Mouse (Mus musculus): ENCODE data around the gene Pard6a. TPM values are rescaled to one million over a fixed set of nuclear protein-coding genes. Genes with fewer than 3 reads are reported as not detected.

The Pard6a gene
- polyA plus RNA-seq, 1 experiment from 2014 or later: 18.2 TPM

DNA sequence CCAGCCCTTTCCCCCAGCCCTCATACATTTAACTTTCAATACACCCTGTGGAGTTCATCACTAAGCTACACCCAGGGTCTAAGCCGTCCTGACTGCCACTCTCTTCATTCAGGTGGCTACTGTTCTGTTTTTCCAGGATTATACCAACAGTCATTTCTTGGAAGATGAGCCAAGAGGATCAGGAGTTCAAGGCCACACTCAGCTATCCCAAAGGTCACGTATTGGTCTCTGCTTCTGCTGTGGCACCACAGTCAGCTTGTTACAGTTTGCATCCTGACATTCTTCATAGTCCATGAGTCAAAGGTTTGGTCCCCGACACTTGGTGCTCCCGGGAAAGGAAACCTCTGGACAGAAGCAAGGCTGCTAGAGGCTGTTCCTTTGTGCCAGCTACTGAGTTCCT is 18.7 kb downstream of the Pard6a start:
- WGBS: 80% methylated on average over 4 of the region's 4 CpGs
- Histone ChIP-seq H3K4me1 (no peaks in the 10 kb centered on the region), H3K27ac (no peak overlapping the region), H3K36me3 (peaks cover 25% of the 10 kb centered on the region), H3K4me3 (no peak overlapping the region), H3K4me2 (replicated peaks) (no peak overlapping the region), H3K9ac (no peak overlapping the region), H3K9me3 (no peaks in the 10 kb centered on the region), H3K27me3 (no peaks in the 10 kb centered on the region)
- ATAC-seq (ENCODE audit: insufficient number of reproducible peaks, insufficient read depth, low FRiP score, low TSS enrichment): no peak

- 88% methylated on average over 9 of the region's 9 CpGs for WGBS
- no peak overlapping the region for H3K9ac ChIP-seq
- no peak overlapping the region for H3K4me2 ChIP-seq (replicated peaks)
- H3K27ac ChIP-seq: no peak overlapping the region
- peaks cover 29% of the 10 kb centered on the region for H3K36me3 ChIP-seq
- H3K4me1 ChIP-seq: no peaks in the 10 kb centered on the region
- H3K4me3 ChIP-seq: no peak overlapping the region
- H3K27me3 ChIP-seq: no peaks in the 10 kb centered on the region
- no peaks in the 10 kb centered on the region for H3K9me3 ChIP-seq
- no peak for ATAC-seq (ENCODE audit: insufficient number of reproducible peaks, insufficient read depth, low FRiP score, low TSS enrichment)
These were observed 21.9 kb downstream of the Pard6a start for GRCm38 (mm10) chr8:105722861-105723260.

GRCm38 (mm10) chr8:105725726-105726125 is 24.8 kb downstream of the Pard6a start:
- H3K27me3 ChIP-seq: no peaks in the 10 kb centered on the region
- peaks cover 32% of the 10 kb centered on the region for H3K36me3 ChIP-seq
- ATAC-seq (ENCODE audit: insufficient number of reproducible peaks, insufficient read depth, low FRiP score, low TSS enrichment): no peak
- no peaks in the 10 kb centered on the region for H3K4me1 ChIP-seq
- H3K4me2 ChIP-seq (replicated peaks): no peak overlapping the region
- H3K4me3 ChIP-seq: no peak overlapping the region
- no peak overlapping the region for H3K27ac ChIP-seq
- H3K9me3 ChIP-seq: no peaks in the 10 kb centered on the region
- WGBS: 74% methylated on average over 5 of the region's 5 CpGs
- H3K9ac ChIP-seq: no peak overlapping the region

- 85% methylated on average over 18 of the region's 18 CpGs for WGBS
- ATAC-seq (ENCODE audit: insufficient number of reproducible peaks, insufficient read depth, low FRiP score, low TSS enrichment): no peak
- Histone ChIP-seq H3K27ac (no peak overlapping the region), H3K4me3 (no peak overlapping the region), H3K4me1 (no peaks in the 10 kb centered on the region), H3K9ac (no peak overlapping the region), H3K9me3 (no peaks in the 10 kb centered on the region), H3K27me3 (no peaks in the 10 kb centered on the region), H3K36me3 (peaks cover 36% of the 10 kb centered on the region), H3K4me2 (replicated peaks) (no peak overlapping the region)
These were observed 26.6 kb downstream of the Pard6a start for GRCm38 (mm10) chr8:105727397-105728124.

DNA sequence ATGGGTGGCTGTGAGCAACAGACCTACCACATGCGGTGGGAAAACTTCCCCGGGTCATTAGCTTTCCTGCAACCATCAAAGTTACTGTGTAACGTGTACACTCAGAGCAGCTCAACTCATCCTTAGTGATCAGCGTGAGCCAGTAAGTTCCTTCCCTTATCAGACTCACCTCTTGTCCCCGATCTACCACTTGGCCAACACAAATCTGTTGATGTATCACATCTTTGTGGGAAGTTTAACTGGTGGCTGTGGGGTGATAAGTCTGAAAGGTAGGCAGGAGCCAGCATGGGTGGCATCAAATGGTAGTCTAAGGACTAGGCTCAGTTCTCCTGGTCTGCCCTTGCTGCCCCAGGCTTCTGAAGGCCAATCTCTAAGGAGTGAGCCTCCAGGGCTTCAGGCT is 31.2 kb downstream of the Pard6a start:
- Histone ChIP-seq H3K9me3 (no peaks in the 10 kb centered on the region), H3K4me2 (replicated peaks) (no peak overlapping the region), H3K4me1 (no peaks in the 10 kb centered on the region), H3K36me3 (peaks cover 14% of the 10 kb centered on the region), H3K4me3 (no peak overlapping the region), H3K27ac (no peak overlapping the region), H3K27me3 (no peaks in the 10 kb centered on the region), H3K9ac (no peak overlapping the region)
- no peak for ATAC-seq (ENCODE audit: insufficient number of reproducible peaks, insufficient read depth, low FRiP score, low TSS enrichment)
- WGBS: 91% methylated on average over 5 of the region's 5 CpGs

- H3K4me3 ChIP-seq: no peak overlapping the region
- H3K27me3 ChIP-seq: no peaks in the 10 kb centered on the region
- H3K9me3 ChIP-seq: no peaks in the 10 kb centered on the region
- no peak overlapping the region for H3K9ac ChIP-seq
- H3K4me2 ChIP-seq (replicated peaks): no peak overlapping the region
- H3K4me1 ChIP-seq: no peaks in the 10 kb centered on the region
- 90% methylated on average over 5 of the region's 5 CpGs for WGBS
- ATAC-seq (ENCODE audit: insufficient number of reproducible peaks, insufficient read depth, low FRiP score, low TSS enrichment): no peak
- H3K27ac ChIP-seq: no peak overlapping the region
- 0 out of 2 replicates have a peak, but pooled peaks cover 5% of the 10 kb centered on the region for H3K36me3 ChIP-seq
These were observed 38.3 kb downstream of the Pard6a start for GRCm38 (mm10) chr8:105739216-105739615.

GRCm38 (mm10) chr8:105743301-105743700 is 42.4 kb downstream of the Pard6a start:
- 88% methylated on average over 4 of the region's 4 CpGs for WGBS
- no peak overlapping the region for H3K4me2 ChIP-seq (replicated peaks)
- ATAC-seq (ENCODE audit: insufficient number of reproducible peaks, insufficient read depth, low FRiP score, low TSS enrichment): no peak
- no peaks in the 10 kb centered on the region for H3K27me3 ChIP-seq
- H3K27ac ChIP-seq: no peak overlapping the region
- H3K4me1 ChIP-seq: peaks cover 8% of the 10 kb centered on the region; the same call in 1 of the 2 replicates
- H3K9ac ChIP-seq: no peak overlapping the region
- H3K9me3 ChIP-seq: no peaks in the 10 kb centered on the region
- 0 out of 2 replicates have a peak, but pooled peaks cover 2% of the 10 kb centered on the region for H3K36me3 ChIP-seq
- H3K4me3 ChIP-seq: no peak overlapping the region

DNA sequence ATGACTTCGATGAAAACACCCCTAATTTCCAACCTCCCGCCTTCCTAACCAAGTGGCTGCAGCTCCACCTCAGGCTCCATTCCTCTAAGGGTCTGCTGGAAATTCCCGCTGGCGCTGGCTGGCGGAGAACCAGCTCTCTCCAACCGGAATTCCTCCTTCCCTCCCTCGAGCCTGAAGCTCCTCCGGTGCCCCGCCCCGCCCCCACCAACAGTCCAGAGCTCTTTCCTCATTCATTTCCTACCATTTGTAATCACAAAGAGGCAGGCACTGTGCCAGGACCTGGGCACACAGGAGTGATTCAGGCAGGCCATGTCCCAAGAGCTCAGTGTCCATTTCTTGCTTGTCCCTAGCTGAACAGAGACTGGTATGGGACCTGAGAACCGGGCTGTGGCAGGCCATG is 49.7 kb downstream of the Pard6a start:
- Histone ChIP-seq H3K9ac (no peak overlapping the region), H3K4me3 (no peak overlapping the region), H3K27me3 (no peaks in the 10 kb centered on the region), H3K9me3 (no peaks in the 10 kb centered on the region), H3K27ac (peak overlapping the region; percentile 36; the same call in 1 of the 2 replicates), H3K36me3 (0 out of 2 replicates have a peak, but pooled peaks cover 2% of the 10 kb centered on the region), H3K4me2 (replicated peaks) (no peak overlapping the region; the same call in 1 of the 2 replicates), H3K4me1 (peaks cover 16% of the 10 kb centered on the region)
- WGBS: 9% methylated on average over 11 of the region's 11 CpGs
- no peak for ATAC-seq (ENCODE audit: insufficient number of reproducible peaks, insufficient read depth, low FRiP score, low TSS enrichment)

Other genes with a start within 250 kb of the Pard6a start
- 44.6 and 51.1 TPM in 2 replicates for gene Tppp3, start 229.6 kb upstream of the Pard6a start, polyA plus RNA-seq (2016; fragmentation: Nextera tagmentation; extraction: Ambion mirVana)
- gene Zdhhc1, start 204.2 kb upstream of the Pard6a start, polyA plus RNA-seq (2016; fragmentation: Nextera tagmentation; extraction: Ambion mirVana): 38.3 and 41.8 TPM in 2 replicates
- 6.1 and 6.6 TPM in 2 replicates for gene Hsd11b2, start 182.4 kb upstream of the Pard6a start, polyA plus RNA-seq (2016; fragmentation: Nextera tagmentation; extraction: Ambion mirVana)
- 75.4 and 84.3 TPM in 2 replicates for gene Atp6v0d1, start 135.1 kb upstream of the Pard6a start, polyA plus RNA-seq (2016; fragmentation: Nextera tagmentation; extraction: Ambion mirVana)
- 14.6 and 15.3 TPM in 2 replicates for gene Ripor1, start 95.9 kb upstream of the Pard6a start, polyA plus RNA-seq (2016; fragmentation: Nextera tagmentation; extraction: Ambion mirVana)
- gene Ctcf, start 64.6 kb upstream of the Pard6a start, polyA plus RNA-seq (2016; fragmentation: Nextera tagmentation; extraction: Ambion mirVana): 138 and 152 TPM in 2 replicates
- gene Agrp, start 63.8 kb upstream of the Pard6a start, polyA plus RNA-seq (2016; fragmentation: Nextera tagmentation; extraction: Ambion mirVana): 1.5 and 1.7 TPM in 2 replicates
- gene Carmil2, start 14.9 kb upstream of the Pard6a start, polyA plus RNA-seq (2016; fragmentation: Nextera tagmentation; extraction: Ambion mirVana): 2.8 and 3.2 TPM in 2 replicates
- 73.6 and 78.2 TPM in 2 replicates for gene Acd, start within 50 bp of the Pard6a start, polyA plus RNA-seq (2016; fragmentation: Nextera tagmentation; extraction: Ambion mirVana)
- 0.14 TPM in 1 of 2 replicates, not detected in the other for gene 4933405L10Rik, start 6.5 kb downstream of the Pard6a start, polyA plus RNA-seq (2016; fragmentation: Nextera tagmentation; extraction: Ambion mirVana)
- 35.7 and 37.0 TPM in 2 replicates for gene Enkd1, start 7.1 kb downstream of the Pard6a start, polyA plus RNA-seq (2016; fragmentation: Nextera tagmentation; extraction: Ambion mirVana)
- 30.2 and 33.7 TPM in 2 replicates for gene Gfod2, start 57.5 kb downstream of the Pard6a start, polyA plus RNA-seq (2016; fragmentation: Nextera tagmentation; extraction: Ambion mirVana)
- 14.9 and 16.0 TPM in 2 replicates for gene Ranbp10, start 126.2 kb downstream of the Pard6a start, polyA plus RNA-seq (2016; fragmentation: Nextera tagmentation; extraction: Ambion mirVana)
- gene Tsnaxip1, start 126.6 kb downstream of the Pard6a start, polyA plus RNA-seq (2016; fragmentation: Nextera tagmentation; extraction: Ambion mirVana): 0.43 TPM in 1 of 2 replicates, not detected in the other
- 59.8 and 60.6 TPM in 2 replicates for gene Cenpt, start 152.1 kb downstream of the Pard6a start, polyA plus RNA-seq (2016; fragmentation: Nextera tagmentation; extraction: Ambion mirVana)
- gene Thap11, start 154.0 kb downstream of the Pard6a start, polyA plus RNA-seq (2016; fragmentation: Nextera tagmentation; extraction: Ambion mirVana): 84.6 and 86.8 TPM in 2 replicates
- 228 and 268 TPM in 2 replicates for gene Nutf2, start 159.4 kb downstream of the Pard6a start, polyA plus RNA-seq (2016; fragmentation: Nextera tagmentation; extraction: Ambion mirVana)
- gene Edc4, start 179.7 kb downstream of the Pard6a start, polyA plus RNA-seq (2016; fragmentation: Nextera tagmentation; extraction: Ambion mirVana): 70.5 and 72.6 TPM in 2 replicates
- 0.65 and 1.1 TPM in 2 replicates for gene Nrn1l, start 192.4 kb downstream of the Pard6a start, polyA plus RNA-seq (2016; fragmentation: Nextera tagmentation; extraction: Ambion mirVana)
- 42.5 and 44.8 TPM in 2 replicates for gene Pskh1, start 199.3 kb downstream of the Pard6a start, polyA plus RNA-seq (2016; fragmentation: Nextera tagmentation; extraction: Ambion mirVana)
- gene Ctrl, start 232.7 kb downstream of the Pard6a start, polyA plus RNA-seq (2016; fragmentation: Nextera tagmentation; extraction: Ambion mirVana): 1.9 and 2.2 TPM in 2 replicates
- gene Psmb10, start 237.3 kb downstream of the Pard6a start, polyA plus RNA-seq (2016; fragmentation: Nextera tagmentation; extraction: Ambion mirVana): 22.9 and 31.7 TPM in 2 replicates
- 2.3 and 3.0 TPM in 2 replicates for gene Lcat, start 242.2 kb downstream of the Pard6a start, polyA plus RNA-seq (2016; fragmentation: Nextera tagmentation; extraction: Ambion mirVana)

All from embryonic facial prominence, embryonic 12.5 days (tissue).